Mouse (Mus musculus) C2C12 (cell line): ENCODE results near the gene Dnajb4.

Source experiments
- CTCF ChIP-seq: IDR thresholded peaks from one replicate; pipeline ENCODE4 v1.5.1; 2011; ENCODE audit not compliant: control insufficient read depth, insufficient read depth, insufficient read length
- MYOD1 ChIP-seq: IDR thresholded peaks from one replicate; pipeline ENCODE4 v1.6.1; 2011; ENCODE audit warnings: low read depth; ENCODE audit not compliant: control insufficient read depth, insufficient read length
- MYOG ChIP-seq: IDR thresholded peaks from one replicate; pipeline ENCODE4 v1.6.1; 2011; ENCODE audit not compliant: control insufficient read depth, insufficient read length; ENCODE audit errors: extremely low read depth
- USF1 ChIP-seq: IDR thresholded peaks from one replicate; pipeline ENCODE4 v1.6.1; 2011; ENCODE audit warnings: low read depth, mild to moderate bottlenecking, control low read depth, moderate library complexity

DNA sequence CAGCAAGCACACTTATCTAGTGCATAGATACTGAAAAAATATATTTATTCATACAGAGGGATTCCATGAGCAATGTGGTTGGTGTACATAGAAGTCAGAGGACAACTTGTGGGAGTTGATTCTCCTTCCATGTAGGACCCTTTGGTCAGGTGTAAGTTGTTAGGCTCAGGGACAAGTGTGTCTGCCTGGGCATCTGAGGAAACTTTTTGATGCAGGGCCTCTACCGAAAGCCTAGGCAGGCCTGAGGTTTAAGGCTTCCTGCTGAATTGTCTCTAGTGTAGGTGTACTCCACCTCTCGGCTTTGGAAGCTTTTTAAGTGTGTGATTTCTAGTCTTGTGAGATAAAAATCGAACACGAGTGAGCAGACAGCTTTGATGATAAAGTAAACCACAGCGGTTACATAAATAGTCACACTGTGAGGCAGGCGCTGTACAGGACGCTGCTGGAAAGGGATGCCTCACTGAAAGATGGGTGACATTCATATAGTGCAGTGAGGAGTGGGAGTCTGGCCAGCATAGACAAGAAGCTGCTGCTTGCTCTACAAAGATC lies 1.7 kb upstream of the Dnajb4 start:
- TF ChIP-seq USF1 (no peak), CTCF (no peak), MYOG (no peak), MYOD1 (no peak)
